Mouse (Mus musculus): Measurements from ENCODE around the gene Ppp1r15b. TPM values are rescaled to one million over a fixed set of nuclear protein-coding genes. Genes with fewer than 3 reads are reported as not detected.

Ppp1r15b gene
- polyA plus RNA-seq, 1 experiment from 2014 or later: 35.8 TPM

DNA sequence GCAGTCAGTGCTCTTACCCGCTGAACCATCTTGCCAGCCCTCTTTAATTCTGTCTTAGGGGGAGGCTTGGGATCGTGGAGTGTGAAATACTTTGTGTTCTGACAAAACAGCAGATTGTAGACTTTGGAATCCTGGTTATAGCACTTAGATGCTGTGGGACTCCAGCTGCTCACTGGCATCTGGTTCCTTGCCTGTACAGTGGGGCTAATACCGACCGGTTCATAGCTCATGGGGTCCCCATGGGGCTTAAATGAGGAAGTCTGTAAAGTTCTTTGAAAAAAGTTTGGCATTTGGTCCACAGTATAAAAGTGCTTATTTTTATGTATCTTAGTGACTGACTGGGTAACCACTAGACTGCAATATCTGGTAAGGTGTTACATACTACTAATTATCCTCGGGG is 4.9 kb downstream of the Ppp1r15b start:
- Histone ChIP-seq H3K9ac (peak overlapping the region; percentile 99), H3K36me3 (peaks cover 83% of the 10 kb centered on the region)
- WGBS (ENCODE audit: insufficient replicate concordance): 50% methylated on average over 5 of the region's 5 CpGs

DNA sequence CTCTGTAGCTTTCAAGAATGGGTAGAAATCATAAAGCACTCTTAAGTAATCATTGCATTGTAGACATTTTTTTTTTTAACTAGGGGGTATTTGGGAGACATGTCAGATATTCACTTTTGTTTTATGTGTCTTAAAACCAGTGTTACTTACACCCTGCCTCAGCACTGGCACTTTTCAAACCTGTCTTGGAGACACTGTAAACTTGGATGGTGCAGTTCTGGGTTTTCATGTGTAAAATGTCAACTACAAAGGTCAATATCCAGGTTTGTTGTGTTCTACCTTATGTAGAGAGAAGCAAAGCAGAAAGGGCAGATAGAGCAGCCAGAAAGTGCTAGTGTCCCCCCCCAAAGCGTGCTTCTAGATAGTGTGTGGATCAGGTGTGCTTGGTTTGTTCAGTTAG is 7.5 kb downstream of the Ppp1r15b start:
- H3K9me3 ChIP-seq (replicated peaks): no peaks in the 10 kb centered on the region
- ATAC-seq (ENCODE audit: low read depth): no peak
- H3K27ac ChIP-seq: no peak overlapping the region
- DNase-seq: no peak
- H3K27me3 ChIP-seq: no peaks in the 10 kb centered on the region
- no peak overlapping the region for H3K4me2 ChIP-seq
- H3K4me3 ChIP-seq (replicated peaks): no peak overlapping the region
- 94% methylated on average over 1 of the region's 1 CpGs for WGBS (ENCODE audit: insufficient replicate concordance)
- H3K36me3 ChIP-seq: peaks cover 94% of the 10 kb centered on the region
- H3K9ac ChIP-seq: no peak overlapping the region
- H3K4me1 ChIP-seq (replicated peaks): peaks cover 45% of the 10 kb centered on the region

More for the DNA sequence above, 4.9 kb downstream of the Ppp1r15b start:
- Histone ChIP-seq H3K4me2 (peak overlapping the region; percentile 92), H3K4me3 (replicated peaks) (peak overlapping the region; percentile 99), H3K4me1 (replicated peaks) (peaks cover 45% of the 10 kb centered on the region), H3K27me3 (no peaks in the 10 kb centered on the region), H3K27ac (0 out of 2 replicates have a peak overlapping the region, but pooled peaks have one; percentile 12), H3K9me3 (replicated peaks) (no peaks in the 10 kb centered on the region)
- DNase-seq: no peak
- no peak for ATAC-seq (ENCODE audit: low read depth)

DNA sequence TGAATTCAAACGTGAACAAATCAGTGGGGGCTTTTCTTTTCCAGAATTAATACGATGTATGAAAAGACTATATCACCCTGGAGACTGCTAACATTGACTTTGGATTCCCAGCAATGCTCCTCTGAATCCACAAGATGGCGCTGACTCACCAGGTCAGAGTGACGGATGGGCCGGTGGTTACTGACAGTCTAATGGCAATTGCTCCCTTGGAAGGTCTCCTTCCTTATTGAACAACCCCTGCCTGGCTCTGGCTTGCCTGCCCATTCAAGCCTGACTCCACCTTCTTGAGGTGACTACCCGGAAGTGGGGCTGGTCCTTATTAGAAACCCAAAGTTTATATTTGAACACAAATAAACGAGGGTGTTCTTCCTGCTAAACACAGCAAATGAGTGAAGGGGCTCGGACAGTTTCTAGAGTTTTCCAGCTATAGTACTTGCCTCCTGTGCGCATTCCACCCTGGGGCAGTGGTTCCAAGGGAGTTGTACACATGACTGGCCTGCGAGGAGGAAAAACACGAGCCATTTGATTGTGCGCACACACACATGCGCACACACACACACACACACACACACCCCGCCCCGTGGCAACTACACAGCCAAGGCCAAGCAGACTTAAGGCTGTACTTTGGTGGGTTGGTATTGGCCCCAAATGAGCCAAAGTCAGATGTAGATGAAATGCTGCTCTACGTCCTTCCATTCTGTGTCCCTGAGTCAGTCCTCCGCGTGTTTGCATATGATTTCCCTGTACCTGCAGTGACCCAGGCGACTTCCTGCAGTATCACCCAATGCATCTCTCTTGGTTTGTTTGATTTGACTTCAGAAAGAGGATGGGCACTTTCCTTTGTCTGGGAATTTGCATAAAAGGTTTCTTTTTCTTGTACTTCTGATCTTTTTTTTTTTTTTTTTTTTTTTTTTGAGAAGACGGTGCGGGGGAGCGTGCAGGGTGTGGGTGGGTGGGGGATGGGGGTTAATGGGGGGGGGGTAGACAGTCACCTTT is 15.4 kb downstream of the Ppp1r15b start:
- Histone ChIP-seq H3K4me3 (replicated peaks) (no peak overlapping the region), H3K27me3 (no peaks in the 10 kb centered on the region), H3K4me1 (replicated peaks) (no peaks in the 10 kb centered on the region), H3K9ac (no peak overlapping the region), H3K4me2 (no peak overlapping the region), H3K9me3 (replicated peaks) (no peaks in the 10 kb centered on the region; the same call in none of the 2 replicates), H3K27ac (no peak overlapping the region), H3K36me3 (peaks cover 18% of the 10 kb centered on the region)
- WGBS (ENCODE audit: insufficient replicate concordance): 59% methylated on average over 22 of the region's 22 CpGs
- no peak for ATAC-seq (ENCODE audit: low read depth)
- no peak for DNase-seq

DNA sequence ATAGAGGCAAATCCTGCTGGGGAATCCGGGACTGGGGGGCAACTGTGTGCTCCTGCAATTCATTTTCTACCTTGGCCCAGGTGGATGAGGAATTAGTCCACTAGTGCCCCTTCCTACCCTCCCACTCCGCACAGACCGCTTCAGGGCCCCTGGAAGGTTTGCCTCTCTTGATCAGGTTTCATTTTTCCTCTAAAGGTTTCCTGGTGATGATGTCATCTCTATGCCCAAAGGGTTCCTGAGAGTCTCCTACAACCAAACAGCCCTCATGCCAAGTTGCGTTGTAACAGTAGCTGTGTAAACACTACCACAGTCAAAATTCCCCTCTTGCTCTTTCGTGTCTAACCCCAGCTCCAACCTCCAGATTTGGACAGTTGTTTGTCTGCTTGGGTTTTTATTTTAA is 16.4 kb downstream of the Ppp1r15b start:
- no peaks in the 10 kb centered on the region for H3K4me1 ChIP-seq (replicated peaks)
- peaks cover 10% of the 10 kb centered on the region for H3K36me3 ChIP-seq
- 71% methylated on average over 5 of the region's 5 CpGs for WGBS (ENCODE audit: insufficient replicate concordance)
- no peaks in the 10 kb centered on the region; the same call in none of the 2 replicates for H3K9me3 ChIP-seq (replicated peaks)
- ATAC-seq (ENCODE audit: low read depth) (no peak), DNase-seq (no peak)
- no peaks in the 10 kb centered on the region for H3K27me3 ChIP-seq
- H3K4me2 ChIP-seq: no peak overlapping the region
- no peak overlapping the region for H3K9ac ChIP-seq
- H3K27ac ChIP-seq: no peak overlapping the region
- H3K4me3 ChIP-seq (replicated peaks): no peak overlapping the region

DNA sequence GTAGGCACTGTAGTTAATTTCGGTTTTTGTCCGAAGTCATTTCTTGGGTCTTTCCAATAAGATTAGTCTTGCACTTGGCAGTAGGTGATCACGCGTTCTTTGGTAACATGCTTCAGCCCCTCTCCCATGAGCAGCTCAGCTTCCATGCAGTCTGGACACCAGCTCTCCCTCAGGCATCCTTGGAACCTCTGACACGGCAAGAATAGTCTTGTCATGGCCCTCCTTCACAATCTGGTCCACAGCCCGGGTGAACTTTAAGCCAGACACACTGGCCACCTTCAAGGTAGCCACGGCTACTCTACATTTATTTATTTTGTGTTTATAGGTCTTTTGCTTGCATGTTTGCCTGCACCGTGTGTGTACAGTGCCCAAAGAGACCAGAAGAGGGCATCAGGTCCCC is 17.2 kb downstream of the Ppp1r15b start:
- H3K9ac ChIP-seq: no peak overlapping the region
- 85% methylated on average over 8 of the region's 8 CpGs for WGBS (ENCODE audit: insufficient replicate concordance)
- H3K4me3 ChIP-seq (replicated peaks): no peak overlapping the region
- H3K9me3 ChIP-seq (replicated peaks): no peaks in the 10 kb centered on the region; the same call in none of the 2 replicates
- DNase-seq (no peak), ATAC-seq (ENCODE audit: low read depth) (no peak)
- no peaks in the 10 kb centered on the region for H3K27me3 ChIP-seq
- H3K27ac ChIP-seq: no peak overlapping the region
- 0 out of 2 replicates have a peak, but pooled peaks cover 3% of the 10 kb centered on the region for H3K36me3 ChIP-seq
- H3K4me1 ChIP-seq (replicated peaks): no peaks in the 10 kb centered on the region
- H3K4me2 ChIP-seq: no peak overlapping the region

DNA sequence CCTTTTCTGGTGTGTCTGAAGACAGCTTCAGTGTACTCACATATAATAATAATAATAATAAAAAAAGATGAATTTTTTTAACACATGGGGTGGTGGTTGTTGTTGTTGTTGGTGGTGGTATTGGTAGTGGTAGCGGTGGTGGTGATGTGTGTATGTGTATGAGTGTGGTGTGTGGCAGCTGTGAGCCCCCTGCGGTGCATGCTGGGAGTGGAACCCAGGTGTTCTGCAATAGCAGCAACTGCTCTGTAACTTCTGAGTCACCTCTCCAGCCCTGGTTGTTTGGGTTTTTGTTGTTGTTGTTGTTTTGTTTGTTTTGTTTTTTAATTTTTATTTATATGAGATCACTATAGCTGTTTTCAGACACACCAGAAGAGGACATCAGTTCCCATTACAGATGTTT is 19.6 kb downstream of the Ppp1r15b start:
- H3K36me3 ChIP-seq: no peaks in the 10 kb centered on the region
- 91% methylated on average over 2 of the region's 2 CpGs for whole genome bisulfite sequencing (ENCODE audit: insufficient replicate concordance)
- no peaks in the 10 kb centered on the region; the same call in none of the 2 replicates for H3K9me3 ChIP-seq (replicated peaks)
- no peaks in the 10 kb centered on the region for H3K27me3 ChIP-seq
- DNase-seq (no peak), ATAC-seq (ENCODE audit: low read depth) (no peak)
- no peak overlapping the region for H3K4me3 ChIP-seq (replicated peaks)
- no peak overlapping the region for H3K4me2 ChIP-seq
- H3K4me1 ChIP-seq (replicated peaks): no peaks in the 10 kb centered on the region
- H3K9ac ChIP-seq: no peak overlapping the region
- no peak overlapping the region for H3K27ac ChIP-seq

DNA sequence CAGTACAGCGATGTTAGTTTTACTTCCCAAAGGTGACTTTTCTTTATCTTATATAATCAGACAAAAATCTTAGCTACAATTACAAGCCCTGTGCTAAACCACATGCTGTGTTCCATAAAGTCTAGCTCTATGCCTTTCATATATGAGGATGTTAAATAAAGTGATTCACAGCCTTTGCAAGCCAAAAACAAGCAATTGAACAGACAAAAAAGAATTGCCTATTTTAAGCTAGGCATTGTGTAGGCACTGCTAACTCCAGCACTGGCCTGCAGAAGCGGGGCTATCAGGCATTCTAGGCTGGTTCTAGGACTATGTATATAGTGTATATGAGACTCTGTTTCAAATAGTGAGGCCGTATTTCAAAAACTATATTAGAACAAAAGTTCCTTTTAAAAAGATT is 21.3 kb downstream of the Ppp1r15b start:
- Histone ChIP-seq H3K4me1 (replicated peaks) (no peaks in the 10 kb centered on the region), H3K4me2 (no peak overlapping the region), H3K9me3 (replicated peaks) (no peaks in the 10 kb centered on the region; the same call in none of the 2 replicates), H3K4me3 (replicated peaks) (no peak overlapping the region), H3K36me3 (no peaks in the 10 kb centered on the region), H3K9ac (no peak overlapping the region), H3K27me3 (no peaks in the 10 kb centered on the region), H3K27ac (no peak overlapping the region)
- no peak for DNase-seq
- no peak for ATAC-seq (ENCODE audit: low read depth)
- WGBS (ENCODE audit: insufficient replicate concordance): 73% methylated on average over 3 of the region's 3 CpGs

DNA sequence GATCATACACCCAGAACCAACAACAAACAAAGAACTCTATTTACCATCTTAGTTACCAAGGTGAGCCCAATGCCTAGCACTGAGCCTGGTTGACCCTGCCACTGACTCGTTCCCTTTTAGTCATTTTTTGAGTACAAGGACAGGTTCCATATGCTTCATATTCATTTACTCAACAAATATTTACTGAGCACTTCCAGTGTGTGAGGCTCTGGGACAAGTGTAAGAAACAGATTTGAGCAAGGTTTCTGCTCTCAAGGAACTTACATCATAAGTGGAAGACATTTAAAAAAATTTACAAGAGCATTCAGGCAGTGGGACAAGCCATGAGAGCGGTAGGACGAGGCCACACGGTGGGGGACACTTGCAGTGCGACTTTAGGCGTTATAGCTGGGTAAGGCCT is 24.3 kb downstream of the Ppp1r15b start:
- no peak overlapping the region for H3K27ac ChIP-seq
- H3K9ac ChIP-seq: no peak overlapping the region
- H3K4me3 ChIP-seq (replicated peaks): no peak overlapping the region
- no peaks in the 10 kb centered on the region for H3K36me3 ChIP-seq
- 68% methylated on average over 6 of the region's 6 CpGs for WGBS (ENCODE audit: insufficient replicate concordance)
- no peaks in the 10 kb centered on the region for H3K4me1 ChIP-seq (replicated peaks)
- no peak overlapping the region for H3K4me2 ChIP-seq
- no peaks in the 10 kb centered on the region for H3K9me3 ChIP-seq (replicated peaks)
- DNase-seq: no peak
- no peak for ATAC-seq (ENCODE audit: low read depth)
- H3K27me3 ChIP-seq: peaks cover 21% of the 10 kb centered on the region

DNA sequence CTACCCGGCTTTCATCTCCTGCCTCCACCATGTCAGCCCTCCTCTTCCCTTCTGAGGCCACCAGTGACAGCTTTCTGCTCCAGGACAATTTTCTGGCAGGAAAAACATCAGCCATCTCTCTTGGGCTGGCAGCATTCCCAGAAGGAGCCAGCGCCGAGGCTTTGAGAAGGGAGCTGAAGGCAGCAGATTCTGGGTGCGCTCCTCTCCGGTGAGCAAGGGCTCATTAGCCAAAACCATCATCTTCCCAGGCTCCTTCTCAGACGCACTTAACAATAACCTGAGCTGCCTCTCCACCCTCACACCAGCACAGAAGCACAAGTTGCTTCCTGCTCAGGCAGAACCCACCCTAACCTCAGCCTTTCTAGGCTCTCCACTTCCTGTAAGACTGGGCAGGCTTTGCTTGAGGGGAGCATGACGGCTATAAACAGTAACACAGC is 28.2 kb downstream of the Ppp1r15b start:
- no peaks in the 10 kb centered on the region for H3K36me3 ChIP-seq
- H3K9ac ChIP-seq: no peak overlapping the region
- H3K9me3 ChIP-seq (replicated peaks): no peaks in the 10 kb centered on the region
- H3K27me3 ChIP-seq: peaks cover 59% of the 10 kb centered on the region
- DNase-seq: no peak
- H3K27ac ChIP-seq: no peak overlapping the region
- H3K4me1 ChIP-seq (replicated peaks): peaks cover 9% of the 10 kb centered on the region
- H3K4me2 ChIP-seq: peak overlapping the region; percentile 26; the same call in 1 of the 2 replicates
- no peak overlapping the region for H3K4me3 ChIP-seq (replicated peaks)
- ATAC-seq (ENCODE audit: low read depth): no peak
- WGBS (ENCODE audit: insufficient replicate concordance): 25% methylated on average over 7 of the region's 7 CpGs

DNA sequence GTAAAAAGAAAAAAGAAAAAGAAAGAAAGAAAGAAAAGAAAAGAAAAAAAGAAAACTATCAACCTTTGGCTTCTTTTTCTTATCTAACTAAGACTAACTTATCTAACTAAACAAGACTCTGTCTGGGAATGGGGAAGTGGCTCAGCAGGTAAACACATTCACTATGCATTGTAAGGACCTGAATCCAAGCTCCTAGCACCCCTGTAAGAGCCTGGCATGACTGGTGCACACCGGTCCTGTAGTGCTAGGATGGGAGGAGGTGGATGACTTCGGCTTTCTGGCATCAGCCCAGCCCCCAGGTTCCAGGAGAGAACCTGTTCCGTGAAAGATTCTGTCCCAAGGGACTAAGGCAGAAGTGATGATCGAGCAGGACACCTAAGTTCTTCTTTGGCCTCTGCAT is 30.6 kb downstream of the Ppp1r15b start:
- no peak for DNase-seq
- Histone ChIP-seq H3K9me3 (replicated peaks) (no peaks in the 10 kb centered on the region), H3K4me2 (no peak overlapping the region), H3K36me3 (no peaks in the 10 kb centered on the region), H3K27ac (no peak overlapping the region), H3K27me3 (peaks cover 83% of the 10 kb centered on the region), H3K4me3 (replicated peaks) (no peak overlapping the region), H3K9ac (no peak overlapping the region), H3K4me1 (replicated peaks) (peaks cover 19% of the 10 kb centered on the region)
- ATAC-seq (ENCODE audit: low read depth): no peak
- WGBS (ENCODE audit: insufficient replicate concordance): 54% methylated on average over 4 of the region's 4 CpGs

DNA sequence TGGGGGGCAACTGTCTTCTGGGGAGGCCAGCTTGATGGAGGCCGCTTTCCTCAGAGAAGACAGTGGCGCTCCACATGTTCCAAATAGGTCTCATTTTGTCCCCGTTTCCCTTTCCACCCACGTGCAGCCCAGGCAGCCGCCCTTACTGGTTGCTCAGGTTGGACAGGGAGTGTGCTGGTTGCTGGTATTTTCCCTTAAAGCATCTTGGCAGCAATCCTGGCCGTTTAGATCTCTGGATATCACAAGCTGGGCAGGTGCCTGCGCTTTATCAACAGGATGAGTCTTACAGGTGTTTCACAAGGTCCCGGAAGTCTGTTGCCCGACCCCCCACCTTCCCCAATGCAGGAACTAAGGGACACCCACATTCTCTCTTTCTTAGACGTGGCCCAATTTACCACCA is 31.1 kb downstream of the Ppp1r15b start:
- Histone ChIP-seq H3K4me2 (no peak overlapping the region), H3K36me3 (no peaks in the 10 kb centered on the region), H3K9ac (no peak overlapping the region), H3K4me1 (replicated peaks) (peaks cover 19% of the 10 kb centered on the region), H3K9me3 (replicated peaks) (no peaks in the 10 kb centered on the region), H3K27ac (no peak overlapping the region), H3K4me3 (replicated peaks) (no peak overlapping the region), H3K27me3 (peaks cover 88% of the 10 kb centered on the region)
- DNase-seq: no peak
- ATAC-seq (ENCODE audit: low read depth): no peak
- WGBS (ENCODE audit: insufficient replicate concordance): 51% methylated on average over 10 of the region's 10 CpGs
